Mouse (Mus musculus) ES-Bruce4 (cell line): ENCODE measurements around the gene F8a. TPM values are rescaled to one million over a fixed set of nuclear protein-coding genes. Genes with fewer than 3 reads are reported as not detected.
"Not testable (repeated sequence)": the region's sequence is repeated elsewhere in the genome, so short reads cannot be mapped to it uniquely, and the experiment has no call there.

Source experiments
- H3K27ac ChIP-seq: 2 replicates; pipeline ENCODE4 v1.5.1; 2012; ENCODE audit warnings: low read length, inconsistent platforms; ENCODE audit not compliant: insufficient read depth
- H3K27me3 ChIP-seq: 2 replicates; pipeline ENCODE4 v1.6.1; 2012; ENCODE audit warnings: mild to moderate bottlenecking, low read length, inconsistent platforms; ENCODE audit not compliant: control insufficient read depth, poor library complexity, insufficient read depth, severe bottlenecking
- H3K36me3 ChIP-seq: 2 replicates; pipeline ENCODE4 v1.6.1; 2012; ENCODE audit warnings: inconsistent platforms, mild to moderate bottlenecking, low read length, moderate library complexity; ENCODE audit not compliant: control insufficient read depth, poor library complexity, insufficient read depth, severe bottlenecking
- H3K4me1 ChIP-seq: one replicate; pipeline ENCODE4 v1.8.1; 2011; ENCODE audit warnings: low read length; ENCODE audit not compliant: control insufficient read depth, insufficient read depth
- H3K4me3 ChIP-seq: 2 replicates; pipeline ENCODE4 v1.5.1; 2011; ENCODE audit warnings: low read depth, mild to moderate bottlenecking, low read length
- H3K9ac ChIP-seq: 2 replicates; pipeline ENCODE4 v1.6.1; 2012; ENCODE audit warnings: low read depth, mild to moderate bottlenecking, inconsistent platforms; ENCODE audit not compliant: poor library complexity, severe bottlenecking
- H3K9me3 ChIP-seq: replicated peaks from 2 replicates; pipeline ENCODE4 v1.6.1; 2012; ENCODE audit warnings: mild to moderate bottlenecking, low read length, inconsistent platforms; ENCODE audit not compliant: control insufficient read depth, poor library complexity, insufficient read depth, severe bottlenecking
- CTCF ChIP-seq: IDR thresholded peaks from one replicate; pipeline ENCODE4 v1.8.1; 2011; ENCODE audit warnings: low read depth, low read length
- EP300 ChIP-seq: IDR thresholded peaks from 2 replicates; pipeline ENCODE4 v1.6.1; 2011; ENCODE audit warnings: low read depth, low read length; ENCODE audit not compliant: insufficient read depth
- POLR2A ChIP-seq: IDR thresholded peaks from one replicate; pipeline ENCODE4 v1.8.1; 2011; ENCODE audit warnings: low read length; ENCODE audit not compliant: insufficient read depth
- polyA plus RNA-seq: library from polyadenylated mRNA; stranded (reverse); fragments of >200 nt; gene quantifications from 2 replicates; pipeline ENCODE4 v1.2.4, GENCODE M21; 2011; ENCODE audit warnings: low read depth; ENCODE audit not compliant: missing spikeins, insufficient read depth, insufficient read length

Gene F8a
- 2.5 and 3.8 TPM in 2 replicates for polyA plus RNA-seq

DNA sequence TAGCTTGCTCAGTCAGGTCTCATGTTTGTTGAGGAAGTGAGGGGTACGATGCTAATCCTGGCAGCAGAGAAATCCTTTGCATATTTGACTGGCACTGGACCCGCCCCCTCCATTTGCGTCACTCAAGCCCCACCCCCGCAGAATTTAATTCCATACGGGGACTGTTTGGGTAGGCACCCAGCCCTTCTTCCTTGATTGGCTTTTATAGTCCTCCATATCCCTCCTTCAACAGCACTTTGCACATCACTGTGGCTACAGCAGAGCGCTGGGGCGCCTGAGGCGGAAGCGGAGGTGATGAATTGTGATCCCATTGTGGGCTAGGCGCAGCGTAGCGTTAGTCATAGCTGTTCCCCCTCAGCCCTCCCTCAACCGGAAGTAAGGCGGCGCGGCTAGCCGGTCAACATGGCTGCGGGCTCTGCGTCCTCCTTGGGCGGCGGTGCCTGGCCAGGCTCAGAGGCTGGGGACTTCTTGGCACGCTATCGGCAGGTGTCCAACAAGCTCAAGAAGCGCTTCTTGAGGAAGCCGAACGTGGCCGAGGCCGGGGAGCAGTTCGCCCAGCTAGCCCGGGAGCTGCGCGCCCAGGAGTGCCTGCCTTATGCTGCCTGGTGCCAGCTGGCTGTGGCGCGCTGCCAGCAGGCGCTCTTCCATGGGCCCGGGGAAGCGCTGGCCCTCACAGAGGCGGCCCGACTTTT lies at the start of gene F8a:
F8a (plus strand) TSS at position 378 of the 692 bp plus-strand sequence.
- Histone ChIP-seq H3K9ac (peak within 1 kb of the TSS; percentile 80), H3K9me3 (no peaks in the 10 kb centered on the region), H3K36me3 (no peaks in the 10 kb centered on the region), H3K27ac (no peak within 1 kb of the TSS; the same call in 1 of the 2 replicates), H3K4me1 (no peaks in the 10 kb centered on the region), H3K4me3 (peak within 1 kb of the TSS; percentile 65), H3K27me3 (no peaks in the 10 kb centered on the region)
- TF ChIP-seq EP300 (no peak), CTCF (no peak), POLR2A (peak; percentile 29)

- not testable (repeated sequence) for H3K36me3 ChIP-seq, H3K9ac ChIP-seq, H3K27ac ChIP-seq, H3K4me1 ChIP-seq, H3K9me3 ChIP-seq, H3K4me3 ChIP-seq, H3K27me3 ChIP-seq
Observed at GRCm38 (mm10) chrX:73191934-73192333, 36.2 kb upstream of the F8a start, which contains the start of gene Xlr3b. Gene Xlr3b (plus strand): TSS chrX:73192207.

- not testable (repeated sequence) for H3K36me3 ChIP-seq, H3K4me3 ChIP-seq, H3K27ac ChIP-seq, H3K9ac ChIP-seq, H3K4me1 ChIP-seq, H3K27me3 ChIP-seq, H3K9me3 ChIP-seq
Observed at GRCm38 (mm10) chrX:73213819-73214564, 14.1 kb upstream of the F8a start, which contains the start of gene Xlr4b. Gene Xlr4b (plus strand): TSS chrX:73214333.

GRCm38 (mm10) chrX:73225365-73225764 lies 2.7 kb upstream of the F8a start:
- no peak for TF ChIP-seq EP300
- TF ChIP-seq POLR2A, result no peak
- no peak for TF ChIP-seq CTCF
- no peaks in the 10 kb centered on the region for H3K27me3 ChIP-seq
- H3K4me1 ChIP-seq, result no peaks in the 10 kb centered on the region
- H3K9ac ChIP-seq, result no peak overlapping the region
- H3K9me3 ChIP-seq, result no peaks in the 10 kb centered on the region
- H3K27ac ChIP-seq, result no peak overlapping the region
- H3K4me3 ChIP-seq, result no peak overlapping the region
- no peaks in the 10 kb centered on the region for H3K36me3 ChIP-seq

- H3K27me3 ChIP-seq, result no peaks in the 10 kb centered on the region
- no peak overlapping the region for H3K27ac ChIP-seq
- no peaks in the 10 kb centered on the region for H3K36me3 ChIP-seq
- H3K9me3 ChIP-seq, result no peaks in the 10 kb centered on the region
- no peaks in the 10 kb centered on the region for H3K4me1 ChIP-seq
- H3K4me3 ChIP-seq, result peak overlapping the region; percentile 65
- TF ChIP-seq EP300, result no peak
- no peak for TF ChIP-seq CTCF
- TF ChIP-seq POLR2A, result no peak
- peak overlapping the region; percentile 80 for H3K9ac ChIP-seq
Observed at GRCm38 (mm10) chrX:73228606-73229214, 619 bp downstream of the F8a start.

- TF ChIP-seq CTCF (no peak), POLR2A (no peak), EP300 (no peak)
- Histone ChIP-seq H3K27me3 (no peaks in the 10 kb centered on the region), H3K9me3 (no peaks in the 10 kb centered on the region), H3K36me3 (no peaks in the 10 kb centered on the region), H3K4me3 (peak overlapping the region; percentile 65; the same call in 1 of the 2 replicates), H3K27ac (no peak overlapping the region), H3K9ac (peak overlapping the region; percentile 80; the same call in 1 of the 2 replicates), H3K4me1 (no peaks in the 10 kb centered on the region)
Observed at GRCm38 (mm10) chrX:73229288-73229687, 1.2 kb downstream of the F8a start.

- H3K27ac ChIP-seq, H3K9ac ChIP-seq, H3K4me1 ChIP-seq, H3K4me3 ChIP-seq, H3K36me3 ChIP-seq, H3K9me3 ChIP-seq, H3K27me3 ChIP-seq: not testable (repeated sequence)
Observed at GRCm38 (mm10) chrX:73242821-73243325, 14.8 kb downstream of the F8a start, which contains the start of gene Xlr4c. Gene Xlr4c (minus strand): TSS chrX:73243130.

GRCm38 (mm10) chrX:73262428-73262827 lies 34.3 kb downstream of the F8a start:
- H3K9ac ChIP-seq, H3K36me3 ChIP-seq, H3K27ac ChIP-seq, H3K4me1 ChIP-seq, H3K27me3 ChIP-seq, H3K4me3 ChIP-seq, H3K9me3 ChIP-seq: not testable (repeated sequence)
